Mouse (Mus musculus): ENCODE results near the gene Gm45713. TPM values are rescaled to one million over a fixed set of nuclear protein-coding genes. Genes with fewer than 3 reads are reported as not detected.

Gene Gm45713
- polyA plus RNA-seq, 1 experiment from 2014 or later = 0.20 TPM

DNA sequence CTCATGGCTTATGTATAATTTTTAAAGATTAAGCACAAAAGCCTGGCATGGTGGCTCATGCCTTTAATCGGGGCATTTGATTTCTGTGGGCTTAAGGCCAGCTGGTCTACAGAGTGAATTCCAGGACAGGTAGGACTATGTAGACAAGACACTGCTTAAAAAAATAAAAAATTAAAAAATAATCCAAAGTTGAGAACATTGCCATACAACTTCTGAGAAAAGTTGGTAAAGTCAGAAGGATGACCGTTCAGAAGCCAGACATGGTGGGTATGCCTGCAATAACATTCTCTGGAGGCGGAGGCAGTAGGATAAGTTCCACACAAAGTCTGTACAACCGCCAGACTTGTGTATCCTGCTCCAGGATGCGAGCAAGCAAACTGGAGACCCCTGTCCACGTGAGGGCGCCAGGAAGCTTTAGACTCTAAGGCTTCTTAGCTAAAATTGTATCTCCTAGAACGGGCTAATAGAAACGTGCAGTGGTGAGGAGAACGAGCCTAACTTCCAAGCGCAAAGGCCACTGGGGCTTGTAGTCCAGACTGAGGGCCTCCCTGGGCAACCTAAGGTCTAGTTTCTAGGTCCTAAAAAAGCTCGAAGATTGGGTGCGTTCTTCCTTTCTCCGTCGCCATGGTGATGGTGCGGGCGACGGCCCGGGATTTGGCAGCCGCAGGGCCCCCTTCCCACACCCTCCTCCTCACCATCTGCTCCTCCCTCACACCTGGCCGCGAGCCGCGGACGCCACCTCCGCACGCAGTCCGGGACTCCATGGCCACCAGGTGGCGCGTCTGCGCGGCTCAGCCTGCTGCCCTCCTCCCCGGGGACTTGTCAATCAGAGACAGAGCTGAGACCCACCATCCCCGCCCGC is 25.8 kb upstream of the Gm45713 start:
- no peaks in the 10 kb centered on the region; the same call in 1 of the 2 replicates for H3K9me3 ChIP-seq (replicated peaks; ENCODE audit: control insufficient read depth, low read length)
- peaks cover 4% of the 10 kb centered on the region; the same call in 1 of the 2 replicates for H3K4me1 ChIP-seq (ENCODE audit: control insufficient read depth, insufficient read depth, low read length)
- no peak overlapping the region for H3K9ac ChIP-seq (replicated peaks; ENCODE audit: low read length)
- ATAC-seq (replicated peaks; ENCODE audit: insufficient number of reproducible peaks, low FRiP score, low TSS enrichment, low read depth) (peak; percentile 81), DNase-seq (ENCODE audit: low spot score) (peak; percentile 94)
- no peaks in the 10 kb centered on the region; the same call in 1 of the 2 replicates for H3K36me3 ChIP-seq (replicated peaks; ENCODE audit: control insufficient read depth, insufficient read depth, low read depth, low read length)
- H3K27me3 ChIP-seq (ENCODE audit: control insufficient read depth, insufficient read depth, low read length) = peaks cover 39% of the 10 kb centered on the region
- H3K4me2 ChIP-seq (ENCODE audit: low read depth, low read length) = peak overlapping the region; percentile 50
- WGBS = 5% methylated on average over 35 of the region's 35 CpGs
- no peak overlapping the region for H3K27ac ChIP-seq (replicated peaks; ENCODE audit: low read depth, low read length)
- H3K4me3 ChIP-seq (ENCODE audit: low read depth, low read length) = peak overlapping the region; percentile 24

DNA sequence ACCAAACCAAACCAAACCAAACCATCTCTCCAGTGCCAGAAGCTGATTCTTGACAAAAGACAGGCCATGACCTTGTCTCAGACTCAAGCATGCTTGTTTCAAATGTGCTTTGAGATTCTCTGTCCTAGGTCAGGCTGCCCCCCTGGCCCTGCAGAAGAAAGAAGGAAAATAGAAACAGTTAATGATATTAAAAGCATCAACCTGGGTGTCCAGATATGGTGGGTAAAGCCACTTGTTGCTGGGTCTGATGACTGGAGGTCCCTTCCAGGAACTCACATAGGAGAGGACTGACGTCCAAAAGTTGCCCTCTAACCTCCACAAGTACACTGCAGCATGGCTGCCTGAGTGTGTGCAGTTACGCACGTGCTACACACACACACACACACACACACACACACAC is 24.8 kb upstream of the Gm45713 start:
- Histone ChIP-seq H3K9me3 (replicated peaks; ENCODE audit: control insufficient read depth, low read length) (no peaks in the 10 kb centered on the region), H3K4me3 (ENCODE audit: low read depth, low read length) (no peak overlapping the region), H3K4me1 (ENCODE audit: control insufficient read depth, insufficient read depth, low read length) (peaks cover 4% of the 10 kb centered on the region; the same call in 1 of the 2 replicates), H3K27ac (replicated peaks; ENCODE audit: low read depth, low read length) (no peak overlapping the region), H3K9ac (replicated peaks; ENCODE audit: low read length) (no peak overlapping the region), H3K36me3 (replicated peaks; ENCODE audit: control insufficient read depth, insufficient read depth, low read depth, low read length) (no peaks in the 10 kb centered on the region; the same call in 1 of the 2 replicates), H3K27me3 (ENCODE audit: control insufficient read depth, insufficient read depth, low read length) (peaks cover 31% of the 10 kb centered on the region), H3K4me2 (ENCODE audit: low read depth, low read length) (no peak overlapping the region)
- no peak for DNase-seq (ENCODE audit: low spot score)
- WGBS = 93% methylated on average over 3 of the region's 3 CpGs
- ATAC-seq (replicated peaks; ENCODE audit: insufficient number of reproducible peaks, low FRiP score, low TSS enrichment, low read depth) = no peak

DNA sequence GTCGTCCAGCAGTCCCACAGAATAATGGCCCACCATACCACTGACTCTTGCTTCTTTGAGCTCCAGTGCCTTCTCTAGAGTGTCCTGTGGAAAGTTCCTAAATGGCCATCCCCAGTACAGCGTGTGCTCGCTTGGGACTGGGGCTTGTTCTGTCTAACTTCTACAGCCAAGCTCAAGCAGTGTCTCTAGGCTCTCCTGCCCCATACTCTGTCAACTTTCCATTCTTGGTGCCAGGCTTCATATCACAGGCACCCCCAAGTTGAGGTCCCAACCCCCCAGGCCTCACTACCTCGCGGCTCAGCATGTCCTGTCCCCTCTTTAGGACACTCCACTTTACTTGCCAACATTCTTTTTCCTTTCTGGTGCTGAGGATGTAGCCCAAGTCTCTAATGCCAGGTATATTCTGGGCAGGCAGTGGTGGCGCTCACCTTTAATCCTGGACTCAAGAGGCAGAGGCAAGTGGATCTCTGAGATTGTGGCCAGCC is 24.3 kb upstream of the Gm45713 start:
- no peak overlapping the region for H3K9ac ChIP-seq (replicated peaks; ENCODE audit: low read length)
- no peak for ATAC-seq (replicated peaks; ENCODE audit: insufficient number of reproducible peaks, low FRiP score, low TSS enrichment, low read depth)
- WGBS = 96% methylated on average over 6 of the region's 6 CpGs
- H3K9me3 ChIP-seq (replicated peaks; ENCODE audit: control insufficient read depth, low read length) = no peaks in the 10 kb centered on the region
- no peak overlapping the region for H3K4me3 ChIP-seq (ENCODE audit: low read depth, low read length)
- H3K4me2 ChIP-seq (ENCODE audit: low read depth, low read length) = no peak overlapping the region
- H3K27ac ChIP-seq (replicated peaks; ENCODE audit: low read depth, low read length) = no peak overlapping the region
- H3K4me1 ChIP-seq (ENCODE audit: control insufficient read depth, insufficient read depth, low read length) = peaks cover 4% of the 10 kb centered on the region; the same call in 1 of the 2 replicates
- H3K36me3 ChIP-seq (replicated peaks; ENCODE audit: control insufficient read depth, insufficient read depth, low read depth, low read length) = no peaks in the 10 kb centered on the region; the same call in 1 of the 2 replicates
- no peak for DNase-seq (ENCODE audit: low spot score)
- H3K27me3 ChIP-seq (ENCODE audit: control insufficient read depth, insufficient read depth, low read length) = peaks cover 26% of the 10 kb centered on the region

DNA sequence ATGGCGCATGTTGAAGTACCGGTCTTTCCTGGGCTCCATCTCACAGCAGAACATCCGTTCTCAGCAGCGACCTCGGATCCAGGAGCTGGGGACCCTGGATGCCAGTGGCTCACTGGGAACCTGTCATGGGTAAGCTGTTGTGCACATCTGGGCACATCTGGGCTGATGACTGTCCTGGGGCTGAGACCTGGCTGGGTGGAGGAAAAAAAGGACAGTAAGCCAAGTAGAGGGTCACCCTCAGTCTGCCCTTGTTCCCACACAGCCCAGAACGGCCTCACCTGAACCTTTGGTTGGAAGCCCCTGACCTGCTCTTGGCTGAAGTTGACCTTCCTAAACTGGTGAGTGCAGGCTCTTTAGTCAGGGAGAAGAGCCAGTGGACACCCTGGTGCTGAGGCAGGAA is 23.0 kb upstream of the Gm45713 start:
- H3K27me3 ChIP-seq (ENCODE audit: control insufficient read depth, insufficient read depth, low read length) = peaks cover 12% of the 10 kb centered on the region
- ATAC-seq (replicated peaks; ENCODE audit: insufficient number of reproducible peaks, low FRiP score, low TSS enrichment, low read depth) = no peak
- no peak overlapping the region for H3K9ac ChIP-seq (replicated peaks; ENCODE audit: low read length)
- H3K4me2 ChIP-seq (ENCODE audit: low read depth, low read length) = no peak overlapping the region
- DNase-seq (ENCODE audit: low spot score) = no peak
- no peaks in the 10 kb centered on the region for H3K9me3 ChIP-seq (replicated peaks; ENCODE audit: control insufficient read depth, low read length)
- H3K36me3 ChIP-seq (replicated peaks; ENCODE audit: control insufficient read depth, insufficient read depth, low read depth, low read length) = no peaks in the 10 kb centered on the region; the same call in 1 of the 2 replicates
- H3K4me3 ChIP-seq (ENCODE audit: low read depth, low read length) = no peak overlapping the region
- H3K4me1 ChIP-seq (ENCODE audit: control insufficient read depth, insufficient read depth, low read length) = peaks cover 4% of the 10 kb centered on the region; the same call in 1 of the 2 replicates
- 90% methylated on average over 6 of the region's 6 CpGs for WGBS
- no peak overlapping the region for H3K27ac ChIP-seq (replicated peaks; ENCODE audit: low read depth, low read length)

DNA sequence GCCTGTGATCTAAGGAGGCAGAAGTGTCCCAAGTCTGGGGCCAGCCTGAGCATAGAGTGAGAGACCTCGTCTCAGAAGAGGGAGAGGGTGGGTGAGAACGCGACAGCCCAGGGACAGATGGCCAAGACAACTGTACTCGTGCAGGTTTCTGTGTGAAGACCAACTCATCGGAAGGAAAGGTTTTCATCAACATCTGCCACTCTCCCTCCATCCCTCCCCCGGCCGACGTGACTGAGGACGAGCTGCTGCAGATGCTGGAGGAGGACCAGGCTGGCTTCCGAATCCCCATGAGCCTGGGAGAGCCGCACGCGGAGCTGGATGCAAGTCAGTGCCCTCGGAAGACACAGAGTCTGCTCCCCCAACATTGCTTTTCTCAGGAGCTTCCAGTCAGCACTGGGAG is 21.4 kb upstream of the Gm45713 start:
- H3K9me3 ChIP-seq (replicated peaks; ENCODE audit: control insufficient read depth, low read length) = no peaks in the 10 kb centered on the region
- no peak overlapping the region for H3K9ac ChIP-seq (replicated peaks; ENCODE audit: low read length)
- no peaks in the 10 kb centered on the region for H3K27me3 ChIP-seq (ENCODE audit: control insufficient read depth, insufficient read depth, low read length)
- no peak for DNase-seq (ENCODE audit: low spot score)
- no peak overlapping the region for H3K4me3 ChIP-seq (ENCODE audit: low read depth, low read length)
- H3K27ac ChIP-seq (replicated peaks; ENCODE audit: low read depth, low read length) = no peak overlapping the region
- no peaks in the 10 kb centered on the region; the same call in 1 of the 2 replicates for H3K36me3 ChIP-seq (replicated peaks; ENCODE audit: control insufficient read depth, insufficient read depth, low read depth, low read length)
- WGBS = 88% methylated on average over 14 of the region's 14 CpGs
- peaks cover 2% of the 10 kb centered on the region for H3K4me1 ChIP-seq (ENCODE audit: control insufficient read depth, insufficient read depth, low read length)
- H3K4me2 ChIP-seq (ENCODE audit: low read depth, low read length) = no peak overlapping the region
- ATAC-seq (replicated peaks; ENCODE audit: insufficient number of reproducible peaks, low FRiP score, low TSS enrichment, low read depth) = no peak

DNA sequence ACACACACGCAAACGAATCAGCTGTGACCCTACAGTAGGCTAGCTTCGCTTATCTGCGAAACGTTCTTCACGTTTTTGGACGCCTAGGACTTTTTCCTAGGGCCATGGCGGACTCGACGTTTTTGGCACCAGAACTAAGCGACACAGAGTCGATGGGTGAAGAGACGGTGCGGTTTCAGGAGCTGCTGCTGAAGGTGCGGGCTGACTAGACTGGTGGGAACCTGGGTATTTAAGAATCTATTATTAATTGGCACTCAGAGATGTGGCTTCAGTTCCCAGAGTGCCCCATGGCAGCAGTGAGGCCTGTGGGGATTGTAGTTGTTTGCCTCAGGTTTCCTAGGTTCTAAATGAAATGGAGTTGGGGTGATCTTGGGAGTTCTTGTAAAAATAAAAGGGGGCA is 20.2 kb upstream of the Gm45713 start:
- H3K4me2 ChIP-seq (ENCODE audit: low read depth, low read length) = no peak overlapping the region
- ATAC-seq (replicated peaks; ENCODE audit: insufficient number of reproducible peaks, low FRiP score, low TSS enrichment, low read depth) (no peak), DNase-seq (ENCODE audit: low spot score) (no peak)
- H3K9ac ChIP-seq (replicated peaks; ENCODE audit: low read length) = no peak overlapping the region
- no peaks in the 10 kb centered on the region; the same call in 1 of the 2 replicates for H3K36me3 ChIP-seq (replicated peaks; ENCODE audit: control insufficient read depth, insufficient read depth, low read depth, low read length)
- 95% methylated on average over 15 of the region's 15 CpGs for WGBS
- H3K4me3 ChIP-seq (ENCODE audit: low read depth, low read length) = no peak overlapping the region
- H3K27me3 ChIP-seq (ENCODE audit: control insufficient read depth, insufficient read depth, low read length) = no peaks in the 10 kb centered on the region
- peaks cover 2% of the 10 kb centered on the region; the same call in 1 of the 2 replicates for H3K4me1 ChIP-seq (ENCODE audit: control insufficient read depth, insufficient read depth, low read length)
- no peak overlapping the region for H3K27ac ChIP-seq (replicated peaks; ENCODE audit: low read depth, low read length)
- H3K9me3 ChIP-seq (replicated peaks; ENCODE audit: control insufficient read depth, low read length) = no peaks in the 10 kb centered on the region

DNA sequence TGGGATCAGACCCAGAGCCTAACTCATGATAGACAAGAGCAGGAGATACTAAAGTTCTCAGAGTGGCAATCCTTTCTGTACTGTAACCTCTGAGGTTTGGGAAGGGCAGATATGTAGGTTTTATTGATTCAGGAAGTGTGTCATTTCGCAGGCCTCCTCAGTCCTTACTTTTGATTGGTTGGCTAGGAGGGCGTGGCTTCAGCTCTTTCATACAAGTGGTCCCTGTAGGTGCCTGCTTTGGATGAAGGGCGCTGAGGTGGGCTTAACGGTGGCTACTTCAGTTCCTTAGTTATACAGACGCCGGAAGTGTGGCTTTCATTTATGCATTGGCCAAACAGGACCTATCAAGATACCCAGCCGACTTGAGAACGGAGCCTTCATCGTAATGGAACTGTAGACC is 19.6 kb upstream of the Gm45713 start:
- no peak overlapping the region for H3K4me2 ChIP-seq (ENCODE audit: low read depth, low read length)
- no peak overlapping the region for H3K9ac ChIP-seq (replicated peaks; ENCODE audit: low read length)
- H3K4me1 ChIP-seq (ENCODE audit: control insufficient read depth, insufficient read depth, low read length) = peaks cover 6% of the 10 kb centered on the region

DNA sequence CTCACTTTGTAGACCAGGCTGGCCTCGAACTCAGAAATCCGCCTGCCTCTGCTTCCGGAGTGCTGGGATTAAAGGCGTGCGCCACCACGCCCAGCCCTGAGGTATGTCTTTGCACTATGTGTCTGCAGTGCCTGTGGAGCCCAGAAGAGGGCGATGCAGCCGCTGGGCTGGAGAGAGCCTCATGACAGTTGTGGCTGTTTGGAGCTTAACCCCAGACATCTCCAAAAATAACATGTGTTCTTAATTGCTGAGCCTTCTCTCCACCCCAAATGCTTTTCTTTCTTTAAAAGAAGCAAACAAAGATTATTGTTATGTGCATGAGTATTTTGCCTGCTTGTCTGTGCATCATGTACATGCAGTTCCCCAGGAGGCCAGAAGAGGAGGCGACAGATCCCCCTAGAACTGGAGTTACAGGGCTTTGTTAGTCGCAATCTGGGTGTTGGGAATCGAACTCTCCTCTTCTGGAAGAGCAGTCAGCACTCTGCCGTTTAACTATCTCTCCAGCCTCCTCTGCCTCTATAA is 19.0 kb upstream of the Gm45713 start:
- DNase-seq (ENCODE audit: low spot score) = peak; percentile 51
- Histone ChIP-seq H3K4me3 (ENCODE audit: low read depth, low read length) (peak overlapping the region; percentile 60), H3K27me3 (ENCODE audit: control insufficient read depth, insufficient read depth, low read length) (no peaks in the 10 kb centered on the region), H3K4me1 (ENCODE audit: control insufficient read depth, insufficient read depth, low read length) (peaks cover 6% of the 10 kb centered on the region), H3K9ac (replicated peaks; ENCODE audit: low read length) (no peak overlapping the region; the same call in 1 of the 2 replicates), H3K9me3 (replicated peaks; ENCODE audit: control insufficient read depth, low read length) (no peaks in the 10 kb centered on the region), H3K36me3 (replicated peaks; ENCODE audit: control insufficient read depth, insufficient read depth, low read depth, low read length) (no peaks in the 10 kb centered on the region; the same call in 1 of the 2 replicates), H3K27ac (replicated peaks; ENCODE audit: low read depth, low read length) (no peak overlapping the region), H3K4me2 (ENCODE audit: low read depth, low read length) (peak overlapping the region; percentile 39; the same call in 1 of the 2 replicates)
- WGBS = 79% methylated on average over 12 of the region's 12 CpGs
- ATAC-seq (replicated peaks; ENCODE audit: insufficient number of reproducible peaks, low FRiP score, low TSS enrichment, low read depth) = no peak; the same call in 1 of the 2 replicates

More for the DNA sequence above, 19.6 kb upstream of the Gm45713 start:
- no peaks in the 10 kb centered on the region for H3K27me3 ChIP-seq (ENCODE audit: control insufficient read depth, insufficient read depth, low read length)
- H3K9me3 ChIP-seq (replicated peaks; ENCODE audit: control insufficient read depth, low read length) = no peaks in the 10 kb centered on the region
- no peaks in the 10 kb centered on the region; the same call in 1 of the 2 replicates for H3K36me3 ChIP-seq (replicated peaks; ENCODE audit: control insufficient read depth, insufficient read depth, low read depth, low read length)
- 88% methylated on average over 9 of the region's 9 CpGs for WGBS
- H3K4me3 ChIP-seq (ENCODE audit: low read depth, low read length) = no peak overlapping the region
- ATAC-seq (replicated peaks; ENCODE audit: insufficient number of reproducible peaks, low FRiP score, low TSS enrichment, low read depth) (no peak), DNase-seq (ENCODE audit: low spot score) (no peak)
- H3K27ac ChIP-seq (replicated peaks; ENCODE audit: low read depth, low read length) = no peak overlapping the region

All from embryonic facial prominence, embryonic 11.5 days (tissue).